Mouse (Mus musculus): ENCODE results near the gene Ccdc85c.

Ccdc85c gene

DNA sequence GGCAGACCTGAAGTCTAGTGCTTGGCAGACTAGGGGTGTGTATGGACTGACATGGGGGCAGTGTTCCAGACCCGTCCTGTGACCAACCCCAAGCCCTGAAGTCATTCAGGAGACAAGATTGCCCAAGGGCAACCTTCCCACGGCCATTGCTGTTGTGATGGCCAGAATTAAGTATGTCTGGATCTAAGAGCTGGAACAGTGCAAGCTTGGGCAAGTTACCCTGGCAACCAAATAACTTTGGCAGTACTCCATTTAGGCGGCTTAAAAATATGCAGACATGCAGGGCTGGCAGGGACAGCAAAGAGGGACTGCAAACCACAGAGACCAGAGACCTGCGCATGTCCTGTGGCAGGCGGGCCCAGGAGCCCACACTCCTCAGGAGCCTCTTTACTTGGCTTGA lies 35.8 kb downstream of the Ccdc85c start:
- no peak for DNase-seq (ENCODE audit: low spot score)

GRCm38 (mm10) chr12:108238395-108239035 lies 36.7 kb downstream of the Ccdc85c start:
- no peak for DNase-seq (ENCODE audit: low spot score)

DNA sequence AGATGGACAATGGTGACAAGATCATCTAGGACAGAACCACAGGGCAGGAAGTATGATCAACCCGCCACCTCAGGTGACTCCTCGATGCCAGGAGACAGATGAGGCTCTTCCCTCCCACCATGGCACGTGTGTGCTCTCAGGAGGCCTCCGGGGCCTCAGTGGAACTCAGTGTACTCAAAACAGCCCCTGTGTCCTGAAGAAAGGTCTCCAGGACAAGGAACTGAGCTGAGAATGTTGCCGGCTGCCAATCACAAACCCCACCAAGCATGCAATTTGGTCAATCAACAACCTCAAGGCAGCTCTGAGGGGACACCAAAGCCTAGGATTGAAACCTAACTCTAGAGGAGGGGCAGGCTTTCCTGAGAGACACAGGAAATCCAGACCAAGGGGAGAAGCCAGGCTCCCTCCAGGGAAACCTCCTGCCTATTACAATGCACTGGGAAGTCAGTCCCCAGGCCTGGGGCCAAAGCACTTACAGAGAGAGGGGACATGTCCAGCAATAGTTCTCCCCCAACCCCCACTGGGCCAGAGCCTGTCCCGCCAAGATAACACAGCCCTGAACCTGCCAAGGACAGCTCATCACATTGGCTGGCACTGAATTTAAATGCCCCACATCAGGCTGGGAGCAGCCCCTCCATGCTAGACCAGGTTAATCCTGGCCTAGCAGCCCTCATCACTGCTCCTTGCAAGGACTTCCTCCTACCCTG lies 37.8 kb downstream of the Ccdc85c start:
- no peak for DNase-seq (ENCODE audit: low spot score)

DNA sequence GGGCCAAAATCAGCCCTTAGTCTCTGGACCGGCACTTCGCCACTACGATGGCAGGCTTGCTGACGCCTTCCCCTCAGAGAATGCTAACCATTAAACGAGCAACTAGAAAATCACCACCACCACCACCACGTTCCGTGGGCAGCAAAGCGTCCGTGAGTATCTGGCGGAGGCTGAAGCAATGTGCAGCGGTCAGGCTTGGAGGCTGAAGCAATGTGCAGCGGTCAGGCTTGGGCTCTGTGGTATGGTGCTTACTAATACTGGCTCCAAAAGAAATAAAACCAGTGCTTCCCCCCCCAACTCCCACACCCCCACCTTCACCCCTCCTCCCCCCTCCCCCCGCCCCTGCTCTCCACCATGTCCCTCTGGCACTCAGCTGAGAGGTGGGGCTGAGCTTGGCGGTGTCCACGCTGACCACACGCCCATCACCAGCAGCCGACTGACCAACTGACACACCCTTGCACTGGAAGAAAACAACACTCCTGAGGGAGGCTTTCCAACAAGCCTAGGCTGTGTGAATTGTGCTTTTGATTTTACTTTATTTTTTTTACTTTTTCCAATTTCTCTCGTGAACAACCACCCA lies 39.2 kb downstream of the Ccdc85c start:
- no peak for DNase-seq (ENCODE audit: low spot score)

- no peak for DNase-seq (ENCODE audit: low spot score)
Observed at GRCm38 (mm10) chr12:108234832-108235602, 40.2 kb downstream of the Ccdc85c start.

DNA sequence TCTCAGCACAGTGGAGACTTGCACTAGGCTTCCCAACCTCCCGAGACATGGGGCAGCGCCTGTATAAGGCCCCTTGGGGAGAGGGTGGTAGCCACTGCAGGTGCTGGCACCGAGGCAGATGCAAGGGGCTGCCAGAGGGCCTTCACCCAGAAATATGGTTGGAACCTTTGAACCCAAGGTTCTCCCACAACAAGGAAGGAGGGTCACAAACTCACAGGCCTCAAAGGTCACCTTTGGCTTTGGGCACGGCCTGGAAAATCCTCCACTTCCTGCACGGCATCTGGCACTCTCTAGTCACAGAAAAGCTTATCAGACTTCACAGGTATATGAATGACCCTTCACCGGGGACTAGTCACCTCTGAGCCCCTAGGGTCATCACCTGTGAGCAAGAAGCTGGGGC lies 41.5 kb downstream of the Ccdc85c start:
- no peak for DNase-seq (ENCODE audit: low spot score)

DNA sequence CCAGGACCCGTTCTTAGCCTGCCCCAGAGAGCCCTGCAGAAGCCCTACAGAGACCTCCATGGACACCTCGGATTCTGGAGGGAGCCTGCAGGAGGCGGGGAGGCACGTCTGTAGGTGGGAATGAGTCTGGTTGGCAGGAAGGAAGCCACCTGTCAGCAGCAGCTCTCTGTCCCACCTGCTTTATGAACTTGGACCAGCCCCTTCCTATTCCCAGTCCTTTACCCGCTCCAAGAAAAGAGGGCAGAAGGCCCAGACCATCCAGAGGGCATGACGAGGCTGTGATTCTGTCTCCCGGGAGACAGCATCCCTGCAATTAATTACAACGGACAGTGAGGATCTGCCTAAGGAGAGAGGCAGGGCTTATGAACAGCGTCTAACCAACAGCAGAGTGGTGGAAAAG lies 43.3 kb downstream of the Ccdc85c start:
- no peak for DNase-seq (ENCODE audit: low spot score)

DNA sequence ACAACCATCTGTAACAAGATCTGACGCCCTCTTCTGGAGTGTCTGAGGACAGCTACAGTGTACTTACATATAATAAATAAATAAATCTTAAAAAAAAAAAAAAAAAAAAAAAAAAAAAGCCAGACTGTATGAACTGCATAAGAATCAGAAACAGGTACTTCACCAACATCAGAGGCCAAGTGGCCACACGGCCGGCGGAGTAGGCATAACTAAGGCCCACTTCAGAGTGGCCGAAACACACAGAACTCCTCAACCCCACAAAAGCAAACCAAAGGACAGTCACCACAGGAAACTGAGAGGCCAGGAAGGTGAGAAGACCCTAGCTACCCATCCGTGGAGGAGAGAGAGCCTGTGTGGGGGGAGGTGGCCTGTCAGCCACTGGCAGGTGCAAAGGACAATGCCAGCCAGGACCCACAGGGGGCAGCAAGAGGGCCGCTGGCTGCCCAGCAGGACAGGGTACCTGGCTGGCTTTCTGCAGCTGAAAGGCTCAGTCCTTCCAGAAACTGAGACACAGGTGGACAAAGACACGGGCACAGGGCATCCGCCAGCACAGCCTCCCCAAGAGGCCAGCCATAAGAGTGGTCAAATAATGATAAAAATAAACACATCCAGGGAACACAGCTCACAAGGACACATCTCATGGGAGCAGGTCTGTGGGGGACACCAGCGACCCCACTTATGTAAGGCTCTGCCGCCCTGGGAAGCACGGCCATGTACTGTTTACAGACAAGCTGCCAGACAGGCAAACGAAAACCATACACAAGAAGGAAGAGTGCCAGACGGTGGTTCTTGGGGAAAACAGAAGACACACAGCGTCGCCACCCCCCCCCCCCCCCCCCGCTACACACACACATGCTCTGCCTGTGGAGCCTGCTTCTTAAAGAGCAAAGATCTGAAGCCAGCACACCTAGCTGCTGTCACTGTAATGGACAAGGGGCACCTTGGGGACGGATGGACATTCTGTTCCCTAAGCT lies 44.1 kb downstream of the Ccdc85c start:
- no peak for DNase-seq (ENCODE audit: low spot score)

- no peak for DNase-seq (ENCODE audit: low spot score)
Observed at GRCm38 (mm10) chr12:108230077-108230476, 45.1 kb downstream of the Ccdc85c start.

DNA sequence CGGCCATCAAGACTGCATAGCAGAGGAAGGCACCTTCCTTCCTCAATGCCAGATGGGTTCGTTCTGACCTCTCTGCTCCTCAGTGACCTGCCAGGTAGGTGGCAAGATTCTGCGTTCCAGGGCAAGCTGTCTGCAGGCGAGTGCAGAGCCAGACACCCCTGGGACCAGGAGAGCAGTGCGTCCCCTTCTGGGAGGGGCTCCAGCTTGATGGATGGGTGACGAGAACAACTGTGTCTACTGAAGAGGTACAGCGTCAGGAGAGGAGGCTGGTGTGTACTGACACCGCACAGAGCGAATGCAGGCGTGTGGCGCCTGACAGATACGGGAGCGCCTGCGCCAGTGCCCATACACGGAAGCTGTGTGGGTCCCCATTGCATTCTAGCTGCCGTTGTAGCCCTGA lies 47.7 kb downstream of the Ccdc85c start:
- no peak for DNase-seq (ENCODE audit: low spot score)

GRCm38 (mm10) chr12:108226941-108227340 lies 48.3 kb downstream of the Ccdc85c start:
- DNase-seq (ENCODE audit: low spot score), result no peak

DNA sequence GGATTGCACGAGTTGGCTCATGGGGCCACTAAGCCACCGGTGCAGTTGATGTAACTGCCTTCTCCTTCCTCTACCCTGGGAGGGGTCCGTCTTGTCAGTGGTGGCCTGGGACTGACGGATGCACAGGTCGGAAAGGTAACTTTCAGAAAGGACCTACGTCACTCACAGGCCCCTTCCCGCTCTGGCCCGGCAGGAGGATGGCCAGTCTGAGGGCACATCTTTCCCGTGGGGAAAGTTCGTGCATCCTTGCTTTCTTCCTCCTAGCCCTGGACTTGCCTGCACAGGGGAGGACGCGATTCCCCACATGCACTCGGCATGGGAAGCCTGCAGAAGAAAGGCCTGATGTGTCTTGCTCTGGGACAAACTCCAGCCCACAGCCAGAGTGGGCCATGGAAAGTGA lies 49.0 kb downstream of the Ccdc85c start:
- no peak for DNase-seq (ENCODE audit: low spot score)

GRCm38 (mm10) chr12:108225781-108226180 lies 49.4 kb downstream of the Ccdc85c start:
- DNase-seq (ENCODE audit: low spot score), result no peak

DNA sequence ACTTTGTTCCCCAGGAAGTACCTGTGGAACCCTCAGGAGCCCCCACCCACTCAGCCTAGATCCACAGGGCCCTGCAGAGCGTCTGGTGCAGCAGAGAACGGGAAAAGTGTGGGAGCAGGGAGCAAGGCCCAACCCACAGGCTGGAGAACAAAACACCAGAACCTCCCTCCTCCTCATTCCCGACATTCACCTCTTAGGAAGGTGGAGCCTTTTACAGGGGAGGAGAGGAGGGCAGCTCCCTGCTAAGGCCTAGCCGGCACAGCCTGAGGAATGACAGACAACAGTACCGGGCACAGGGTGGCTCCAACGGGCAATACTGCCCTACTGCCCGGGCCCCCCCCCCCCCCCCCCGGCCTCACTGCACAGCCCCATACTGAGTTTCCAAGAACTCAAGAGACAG lies 51.9 kb downstream of the Ccdc85c start:
- DNase-seq (ENCODE audit: low spot score), result no peak

- DNase-seq (ENCODE audit: low spot score), result no peak
Observed at GRCm38 (mm10) chr12:108221712-108222111, 53.5 kb downstream of the Ccdc85c start.

GRCm38 (mm10) chr12:108221206-108221605 lies 54.0 kb downstream of the Ccdc85c start:
- DNase-seq (ENCODE audit: low spot score), result no peak

DNA sequence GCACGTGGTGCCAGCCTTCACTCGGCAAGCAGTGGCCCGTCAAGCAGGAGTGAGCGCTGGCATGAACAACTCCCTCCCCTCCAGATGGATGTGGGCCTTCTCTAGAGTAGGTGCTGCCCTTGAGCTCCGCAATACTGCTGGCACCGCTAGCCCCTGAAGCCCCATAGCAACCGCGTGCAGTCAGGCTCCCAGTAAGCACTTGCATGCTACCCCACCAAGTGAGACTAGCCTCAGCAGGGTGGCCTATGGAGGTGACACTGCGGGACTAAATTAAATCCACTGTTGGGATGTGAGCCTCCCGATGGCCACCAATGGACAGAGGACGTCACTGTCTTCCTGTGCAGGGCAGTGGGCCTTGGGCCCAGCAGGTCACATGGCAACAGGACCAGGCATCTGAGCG lies 54.6 kb downstream of the Ccdc85c start:
- DNase-seq (ENCODE audit: low spot score), result no peak

DNA sequence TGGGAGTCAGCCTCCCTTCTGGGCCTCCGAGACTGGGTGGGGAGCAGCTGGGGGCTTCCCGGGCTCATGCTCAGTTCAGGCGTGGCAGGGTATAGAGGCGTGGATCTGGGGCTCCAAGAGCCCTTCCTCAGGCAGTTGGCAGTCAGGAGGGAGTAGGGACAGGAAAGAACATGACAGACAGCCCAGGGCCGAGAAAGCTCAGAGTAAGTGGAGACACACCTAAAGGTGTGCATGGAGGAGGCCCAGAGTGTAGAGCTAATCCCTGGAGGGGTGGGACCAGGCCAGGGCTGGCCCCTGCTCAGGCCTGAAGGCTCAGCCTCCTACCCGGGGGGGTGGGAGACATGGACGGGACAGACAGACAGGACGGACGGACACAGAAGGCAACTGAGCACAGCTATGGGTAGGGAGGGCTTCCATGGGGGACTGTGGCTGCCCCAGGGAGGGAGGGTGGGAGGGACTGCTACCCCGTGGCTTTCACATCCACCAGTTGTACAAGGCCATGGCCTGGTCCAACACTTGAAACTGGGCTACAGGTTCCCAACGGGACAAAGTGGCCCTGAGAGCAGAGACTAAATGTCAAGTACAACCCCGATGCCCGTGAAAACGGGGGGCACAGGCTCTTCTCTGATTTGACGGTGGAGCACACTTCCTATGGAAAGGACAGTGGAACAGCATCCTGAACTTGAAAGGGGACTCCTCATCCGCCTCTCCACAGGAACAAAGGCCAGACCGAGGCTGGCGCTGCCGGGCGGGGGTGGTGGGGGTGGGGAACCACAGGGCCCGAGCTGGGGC lies 55.2 kb downstream of the Ccdc85c start:
- no peak for DNase-seq (ENCODE audit: low spot score)

DNA sequence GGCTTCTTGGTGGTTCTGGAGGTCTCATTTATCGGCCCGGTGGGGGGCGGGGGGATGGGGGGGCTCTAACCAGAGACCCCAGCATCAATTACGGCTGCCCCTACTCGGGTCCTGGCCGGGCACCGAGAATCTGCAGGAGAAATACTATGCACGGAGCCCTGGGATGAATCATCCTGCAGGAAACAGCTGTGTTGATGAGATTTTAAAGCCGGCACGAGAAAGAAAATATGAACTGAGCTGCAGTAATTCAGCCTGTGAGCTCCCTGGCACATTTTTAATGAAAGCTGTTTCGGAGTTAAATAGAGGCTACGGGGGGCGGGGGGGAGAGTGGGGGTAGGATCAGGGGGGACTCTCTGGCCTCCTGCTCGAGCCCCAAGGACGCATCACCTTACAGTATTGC lies 56.1 kb downstream of the Ccdc85c start:
- no peak for DNase-seq (ENCODE audit: low spot score)

DNA sequence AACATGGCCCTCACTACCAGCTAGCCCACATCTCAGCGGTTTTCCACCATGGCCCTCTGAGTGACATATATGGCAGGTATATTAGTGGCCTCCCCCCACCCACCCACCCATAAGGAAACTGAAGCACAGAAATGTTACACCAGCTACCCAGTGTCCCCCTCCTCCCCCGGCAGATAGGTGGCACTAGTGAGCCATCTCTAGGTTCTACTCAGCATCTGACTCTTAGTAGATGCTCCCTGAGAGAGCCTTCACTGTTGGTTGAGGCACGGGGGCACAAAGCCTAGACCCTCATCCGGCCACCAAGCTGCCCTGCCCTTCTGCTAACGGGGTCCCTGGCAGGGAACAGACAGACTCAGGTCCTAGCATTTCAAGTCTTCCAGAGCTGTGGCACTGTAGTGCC lies 57.7 kb downstream of the Ccdc85c start:
- no peak for DNase-seq (ENCODE audit: low spot score)
